Mouse (Mus musculus) C2C12 (cell line): ENCODE measurements around the gene Actr5.

Experiments
- CEBPB ChIP-seq: IDR thresholded peaks from one replicate; pipeline ENCODE4 v1.6.1; 2011; ENCODE audit warnings: low read depth, mild to moderate bottlenecking, control low read depth, moderate library complexity
- CTCF ChIP-seq: IDR thresholded peaks from one replicate; pipeline ENCODE4 v1.5.1; 2011; ENCODE audit not compliant: control insufficient read depth, insufficient read depth, insufficient read length
- FOSL1 ChIP-seq: IDR thresholded peaks from one replicate; pipeline ENCODE4 v1.8.0; 2011; ENCODE audit warnings: mild to moderate bottlenecking, low read length; ENCODE audit not compliant: poor library complexity, insufficient read depth, severe bottlenecking
- MAX ChIP-seq: IDR thresholded peaks from one replicate; pipeline ENCODE4 v1.6.1; 2011; ENCODE audit warnings: mild to moderate bottlenecking, control low read depth
- MYOD1 ChIP-seq: IDR thresholded peaks from one replicate; pipeline ENCODE4 v1.6.1; 2011; ENCODE audit warnings: low read depth; ENCODE audit not compliant: control insufficient read depth, insufficient read length
- MYOG ChIP-seq: IDR thresholded peaks from one replicate; pipeline ENCODE4 v1.6.1; 2011; ENCODE audit not compliant: control insufficient read depth, insufficient read length; ENCODE audit errors: extremely low read depth
- USF1 ChIP-seq: IDR thresholded peaks from one replicate; pipeline ENCODE4 v1.6.1; 2011; ENCODE audit warnings: low read depth, mild to moderate bottlenecking, control low read depth, moderate library complexity

- TF ChIP-seq CTCF (no peak), CEBPB (no peak), USF1 (no peak), MYOD1 (no peak), MAX (no peak), MYOG (no peak), FOSL1 (no peak)
These were observed 42.5 kb downstream of the Actr5 start for GRCm38 (mm10) chr2:158667022-158667670.
